Mouse (Mus musculus) left cerebral cortex, adult 9 months (tissue): ENCODE data around the gene Mllt6.
"Not testable (repeated sequence)": the region's sequence is repeated elsewhere in the genome, so short reads cannot be mapped to it uniquely, and the experiment has no call there.

Source experiments
- DNase-seq, 2 experiments: peaks; one replicate each; pipeline ENCODE4 v3.0.0; 2022; ENCODE audit warnings: low spot score in 2 of 2

Mllt6 gene

DNA sequence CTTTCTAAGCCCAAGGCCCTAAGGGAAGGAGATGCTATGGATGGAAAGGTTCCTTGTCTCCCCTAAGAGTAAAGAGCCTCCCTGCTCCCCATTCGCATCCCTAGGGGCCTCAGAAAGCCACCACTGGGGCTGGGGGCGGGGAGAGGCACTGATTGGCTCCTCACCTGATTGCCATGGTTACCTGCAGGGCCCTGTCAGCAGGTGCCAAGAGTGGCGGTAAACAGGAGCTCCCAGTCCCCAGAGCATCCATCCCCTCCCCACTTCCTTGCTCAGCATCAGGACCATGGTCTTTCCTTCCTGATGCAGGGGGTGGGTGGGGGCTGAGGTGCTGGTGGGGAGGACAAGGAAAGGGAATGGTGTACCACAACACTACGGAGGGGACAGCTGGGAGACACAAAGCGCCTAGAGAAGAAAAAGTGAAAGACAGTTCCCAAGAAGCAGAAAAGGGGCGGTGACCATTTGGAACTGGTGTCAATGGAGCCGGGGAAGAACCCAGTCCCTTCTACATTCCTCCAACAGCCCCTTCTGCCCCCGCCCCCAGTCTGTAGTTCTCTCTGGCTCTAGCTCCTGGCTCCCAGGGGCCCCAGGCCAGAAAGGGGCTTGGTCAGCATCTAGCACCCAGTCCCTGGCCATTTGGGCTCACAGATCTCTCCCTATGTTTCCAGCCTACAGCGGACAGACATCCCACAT lies 32.6 kb downstream of the Mllt6 start:
- no peak for DNase-seq

- DNase-seq, result no peak
These were observed 33.5 kb downstream of the Mllt6 start for GRCm38 (mm10) chr11:97696669-97697068.

DNA sequence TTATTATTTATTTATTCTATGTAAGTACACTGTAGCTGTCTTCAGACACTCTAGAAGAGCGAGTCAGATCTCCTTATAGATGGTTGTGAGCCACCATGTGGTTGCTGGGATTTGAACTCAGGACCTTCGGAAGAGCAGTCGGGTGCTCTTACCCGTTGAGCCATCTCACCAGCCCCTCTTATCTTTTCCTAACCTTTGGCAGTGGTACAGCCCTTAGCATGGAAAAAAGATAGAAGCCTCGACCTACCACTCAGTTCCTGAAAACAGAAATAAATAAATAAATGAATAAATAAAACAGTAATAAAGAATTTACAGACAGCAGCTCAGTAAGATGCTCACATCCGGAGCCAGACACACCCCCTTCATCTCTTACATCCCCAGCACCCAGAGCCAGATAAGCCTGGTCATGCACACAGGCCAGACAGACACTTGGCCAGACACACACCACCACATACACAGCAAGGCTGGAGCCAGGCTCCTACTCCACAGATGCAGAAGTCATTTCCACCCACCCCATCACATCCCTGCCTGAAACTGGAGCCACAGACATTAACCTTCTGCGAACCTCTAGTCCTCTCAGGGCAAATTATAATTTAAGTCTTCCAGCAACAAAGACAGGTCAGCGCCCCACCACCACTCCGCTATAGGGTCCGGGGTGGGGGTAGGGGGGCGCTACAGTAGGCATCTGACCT lies 34.1 kb downstream of the Mllt6 start:
- no peak for DNase-seq

- no peak for DNase-seq
These were observed 34.8 kb downstream of the Mllt6 start for GRCm38 (mm10) chr11:97697891-97698529.

DNA sequence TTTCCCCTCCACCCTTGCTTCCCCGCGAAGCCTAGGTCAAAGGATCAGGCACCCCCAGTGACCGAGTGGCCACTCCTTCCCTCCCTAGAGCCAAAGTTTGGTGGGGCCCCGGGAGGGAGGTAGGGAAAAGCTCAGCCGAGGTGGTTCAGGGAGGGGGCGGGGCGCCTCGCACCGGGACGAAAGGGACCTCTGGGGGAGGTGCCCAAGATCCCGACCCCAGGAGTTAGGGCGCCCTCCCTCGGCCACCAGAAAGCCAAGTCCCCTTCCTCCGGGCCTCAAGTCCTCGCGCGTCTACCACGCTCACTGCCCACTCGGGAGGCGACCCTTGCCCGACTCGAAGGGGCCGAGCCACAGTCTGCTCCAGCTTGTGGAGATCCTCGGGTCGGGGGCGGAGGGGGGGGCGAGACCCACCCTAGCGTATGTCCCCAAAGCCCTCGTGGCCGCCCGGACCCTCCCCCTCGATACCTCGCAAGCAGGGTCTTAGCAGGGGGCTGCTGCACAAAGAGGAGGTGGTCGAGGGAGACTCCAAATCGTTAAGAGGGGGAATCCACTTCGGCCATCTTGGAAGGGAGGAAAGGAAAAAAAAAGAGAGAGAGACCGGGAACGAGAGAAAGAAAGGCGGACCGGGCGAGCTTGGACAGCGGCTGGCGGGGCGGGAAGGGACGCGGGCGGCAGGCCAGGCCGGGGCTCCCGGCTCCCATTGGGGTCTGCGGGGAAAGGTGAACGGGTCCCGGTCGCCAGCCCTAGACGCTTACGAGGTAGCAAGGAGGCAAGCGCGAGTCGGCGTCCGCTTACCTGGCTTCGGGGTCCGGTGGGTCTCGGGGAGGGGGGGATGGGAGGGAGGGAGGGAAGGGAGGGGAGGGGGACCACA lies 35.8 kb downstream of the Mllt6 start:
- no peak for DNase-seq

- DNase-seq, result peak; percentile 74 to 86
These were observed 36.4 kb downstream of the Mllt6 start for GRCm38 (mm10) chr11:97699626-97700002.

GRCm38 (mm10) chr11:97700003-97700745 lies 37.0 kb downstream of the Mllt6 start, which contains the start of gene Pcgf2:
Pcgf2 (minus strand) TSS chr11:97700497.
- DNase-seq, result no peak

DNA sequence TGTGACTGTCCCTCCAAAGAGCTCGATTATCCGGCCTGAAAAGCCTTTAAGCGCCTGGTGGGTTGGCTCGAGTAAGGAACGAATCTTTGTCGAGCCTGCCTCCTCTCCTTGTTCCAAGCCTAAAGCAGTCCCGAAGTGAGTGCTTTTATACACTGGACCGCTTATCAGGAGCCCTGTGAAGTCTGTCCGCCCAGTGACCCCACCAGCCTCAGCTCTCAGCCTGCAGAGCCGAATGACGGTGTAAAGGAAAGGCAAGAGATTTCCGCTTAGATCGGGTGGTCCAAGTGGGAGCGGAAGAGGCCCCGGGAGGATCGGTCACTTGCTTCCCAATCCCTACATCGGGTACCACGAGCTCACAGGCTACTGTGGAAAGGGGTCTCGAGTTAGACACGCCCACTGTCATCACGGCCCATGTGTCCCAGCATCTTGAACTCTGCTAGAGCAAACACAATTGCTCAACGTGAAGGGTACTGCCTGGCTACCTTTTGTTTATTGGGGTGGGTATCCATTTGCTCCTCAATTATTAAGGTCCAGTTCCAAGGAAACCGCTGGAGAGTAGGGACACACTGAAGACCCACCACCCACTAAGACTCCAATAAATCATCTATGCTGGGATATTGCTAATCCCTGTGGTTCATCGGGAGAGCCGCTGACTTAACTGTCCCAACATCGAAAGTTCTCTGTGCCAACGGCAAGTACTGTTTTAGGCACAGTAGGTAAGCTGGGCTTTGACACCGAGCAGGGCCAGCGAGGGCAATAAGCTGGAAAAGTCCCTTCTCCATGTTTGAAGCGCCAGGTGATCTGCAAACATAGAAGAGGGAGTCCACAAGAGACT lies 37.7 kb downstream of the Mllt6 start:
- DNase-seq, result no peak

DNA sequence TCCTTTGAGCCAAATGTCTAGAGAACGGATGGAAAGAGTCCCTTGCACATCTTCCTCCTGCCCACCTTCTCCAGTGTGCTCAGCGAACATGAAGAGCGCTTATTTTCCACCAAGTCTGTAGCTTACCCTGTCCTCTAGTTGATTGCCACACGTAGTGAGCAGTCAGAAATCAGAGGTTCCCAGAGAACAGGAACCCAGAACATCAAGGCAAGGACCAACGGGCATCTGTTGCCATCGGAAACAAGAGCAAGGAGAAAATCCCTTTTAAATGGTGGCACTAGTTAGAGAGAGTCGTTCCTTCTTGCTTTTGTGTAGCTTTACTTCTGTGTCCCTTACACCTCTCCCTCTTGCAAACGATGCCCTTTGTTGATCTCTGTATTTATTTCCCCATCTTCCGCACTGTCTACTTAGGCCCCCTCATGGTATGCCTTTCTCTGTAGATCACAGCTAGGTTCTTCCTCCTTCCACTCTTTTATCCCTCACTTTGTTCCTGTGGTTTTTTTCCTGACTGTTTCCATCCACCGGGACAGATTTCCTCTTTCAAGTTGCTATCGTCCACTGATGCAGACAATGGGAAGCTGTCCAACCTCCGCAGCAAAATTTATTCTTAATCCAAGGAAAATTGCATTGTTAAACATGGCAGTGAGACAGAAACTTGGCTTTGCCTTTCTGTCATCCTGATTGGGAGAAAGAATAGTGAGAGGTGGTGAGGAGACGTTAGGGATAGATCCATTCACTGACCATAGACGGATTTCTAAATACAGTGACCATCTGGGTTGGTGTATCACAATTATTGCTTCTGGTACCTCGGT lies 38.6 kb downstream of the Mllt6 start:
- DNase-seq, result no peak

GRCm38 (mm10) chr11:97702393-97702745 lies 39.2 kb downstream of the Mllt6 start:
- DNase-seq, result peak; percentile 70 to 92

GRCm38 (mm10) chr11:97703039-97703826 lies 40.0 kb downstream of the Mllt6 start, which contains the start of gene Psmb3:
Psmb3 (plus strand) TSS chr11:97703399.
- peak; percentile 99 to 100 for DNase-seq

- DNase-seq, result not testable (repeated sequence)
These were observed 46.9 kb downstream of the Mllt6 start for GRCm38 (mm10) chr11:97710067-97710466.

DNA sequence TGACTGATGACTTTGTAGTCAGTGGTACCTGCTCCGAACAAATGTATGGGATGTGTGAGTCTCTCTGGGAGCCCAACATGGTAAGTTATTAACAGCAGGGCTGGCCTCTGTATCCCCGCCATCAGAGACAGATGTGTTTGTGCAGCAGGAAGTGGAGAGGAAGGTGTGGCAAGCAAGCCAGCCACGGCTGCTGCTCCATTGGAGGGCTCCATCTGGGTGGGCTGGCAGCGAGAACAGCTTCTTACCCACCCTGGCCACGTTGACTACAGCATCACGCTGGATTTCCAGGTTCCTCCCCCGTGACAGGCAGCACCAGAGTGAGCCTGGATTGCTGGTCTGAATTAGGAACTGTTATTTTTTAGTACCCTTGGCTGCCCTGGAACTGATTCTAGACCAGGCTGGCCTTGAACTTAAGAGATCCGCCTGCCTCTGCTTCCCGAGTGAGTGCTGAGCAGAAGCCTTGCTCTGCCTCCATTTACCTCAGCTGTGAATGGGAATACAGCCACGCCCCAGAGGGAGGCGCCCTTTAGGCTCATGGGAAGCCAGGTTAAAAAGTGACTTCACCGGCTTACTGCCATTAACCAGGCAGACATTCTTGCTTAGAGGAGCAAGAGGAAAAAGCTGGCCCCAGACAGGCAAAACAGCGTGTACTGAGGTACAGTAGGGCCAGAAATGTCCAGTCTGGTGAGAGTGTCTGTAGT lies 48.1 kb downstream of the Mllt6 start:
- no peak for DNase-seq

DNA sequence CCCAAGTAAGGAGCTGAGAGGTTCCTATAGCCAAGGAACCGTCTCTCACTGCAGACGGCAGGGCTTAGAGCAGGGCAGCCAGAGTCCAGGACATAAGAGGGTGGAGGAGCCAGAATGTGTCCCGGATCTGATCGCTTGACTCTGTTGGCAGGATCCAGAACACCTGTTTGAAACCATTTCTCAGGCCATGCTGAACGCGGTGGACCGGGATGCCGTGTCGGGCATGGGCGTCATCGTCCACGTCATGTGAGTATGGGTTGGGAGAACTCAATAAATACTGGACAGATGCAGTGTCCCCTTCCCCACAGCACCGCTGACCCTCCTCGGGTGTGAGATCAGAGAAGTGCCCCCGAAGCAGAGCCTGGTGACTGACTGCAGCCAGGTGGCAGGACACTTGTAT lies 49.1 kb downstream of the Mllt6 start:
- no peak for DNase-seq

DNA sequence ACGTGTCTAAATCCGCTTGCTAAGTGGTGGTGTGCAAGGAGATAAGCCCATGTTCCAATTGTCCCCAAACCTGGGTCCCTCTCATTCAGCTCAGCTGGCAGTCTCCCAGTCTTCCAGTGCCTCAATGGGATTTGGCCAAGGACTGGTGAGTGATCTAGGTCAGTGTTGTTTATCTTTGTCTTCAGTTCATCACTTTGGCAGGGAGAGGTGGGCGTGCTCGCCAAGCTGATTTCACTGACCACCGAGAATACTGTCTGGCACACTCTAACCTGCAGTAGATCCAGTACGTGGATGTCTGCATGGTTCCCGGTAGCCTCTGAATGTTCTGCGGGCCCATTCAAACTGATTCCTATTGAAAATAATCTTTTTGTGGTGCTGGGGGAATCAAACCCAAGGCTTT lies 50.7 kb downstream of the Mllt6 start:
- no peak for DNase-seq

DNA sequence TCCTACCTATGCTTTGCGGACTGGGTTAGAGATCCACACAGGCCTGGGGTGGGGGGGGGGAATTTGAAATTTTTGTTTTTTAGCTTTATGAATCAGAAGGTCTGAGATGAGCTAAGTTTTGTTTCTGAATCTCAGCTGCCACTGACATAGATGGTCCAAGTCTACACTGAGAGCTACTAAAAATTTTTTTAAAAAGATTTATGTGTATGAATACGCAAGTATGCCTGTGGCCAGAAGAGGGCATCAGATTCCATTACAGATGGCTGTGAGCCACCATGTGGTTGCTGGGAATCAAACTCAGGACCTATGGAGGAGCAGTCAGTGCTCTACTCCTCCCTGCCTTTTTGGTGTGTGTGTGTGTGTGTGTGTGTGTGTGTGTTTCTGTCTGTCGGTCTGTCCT lies 51.1 kb downstream of the Mllt6 start:
- no peak for DNase-seq

GRCm38 (mm10) chr11:97714784-97715760 lies 51.9 kb downstream of the Mllt6 start:
- DNase-seq, result no peak
